Mouse (Mus musculus): ENCODE measurements at regions not wholly inside any gene's neighbourhood (a gene's known extent, or its start where the extent isn't known, plus 50 kb on each side); places are given as distances from the start of the nearest gene placed in this dataset.

GRCm38 (mm10) chr12:54577235-54577634 is 79.1 kb downstream of the Sptssa start:
- DNase-seq (ENCODE audit: extremely low spot score in 1 of 2, low spot score in 1 of 2): no peak

DNA sequence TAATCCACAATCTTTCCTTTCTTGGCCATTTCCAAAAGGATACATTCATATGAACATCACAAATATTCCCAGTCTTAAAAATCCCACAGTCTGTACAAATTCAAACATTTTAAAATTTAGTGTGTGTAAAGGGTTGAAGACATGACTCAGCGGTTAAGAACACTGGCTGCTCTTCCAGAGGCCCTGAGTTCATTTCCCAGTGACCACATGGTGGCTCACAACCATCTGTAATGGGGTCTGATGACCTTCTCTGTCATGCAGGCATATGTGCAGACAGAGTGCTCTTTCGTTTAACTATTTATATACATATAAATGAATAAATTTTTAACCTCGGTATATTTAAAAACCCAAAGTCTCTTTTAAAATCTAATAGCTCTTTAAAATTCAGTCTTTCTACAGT is 79.6 kb downstream of the Sptssa start:
- no peak for DNase-seq (ENCODE audit: extremely low spot score in 1 of 2, low spot score in 1 of 2)

DNA sequence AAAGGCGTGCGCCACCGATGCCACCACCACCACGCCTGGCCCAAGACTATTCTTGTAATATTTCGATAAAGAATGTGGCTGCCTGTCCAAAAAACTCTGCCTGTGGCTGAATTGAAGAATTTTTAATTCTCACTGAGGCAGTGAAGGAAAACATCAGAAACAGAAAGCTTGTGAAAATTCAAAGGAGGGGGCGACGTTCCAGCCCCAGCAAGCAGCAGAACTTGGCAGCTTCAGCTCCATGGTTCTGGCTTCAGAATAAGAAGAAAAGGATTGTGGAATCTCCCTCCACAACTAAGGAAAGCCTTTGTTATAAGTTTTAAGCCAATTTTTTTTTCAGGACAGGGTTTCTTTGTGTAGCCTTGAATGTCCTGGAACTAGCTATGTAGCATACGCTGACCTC is 83.5 kb downstream of the Sptssa start:
- no peak for DNase-seq (ENCODE audit: extremely low spot score in 1 of 2, low spot score in 1 of 2)

DNA sequence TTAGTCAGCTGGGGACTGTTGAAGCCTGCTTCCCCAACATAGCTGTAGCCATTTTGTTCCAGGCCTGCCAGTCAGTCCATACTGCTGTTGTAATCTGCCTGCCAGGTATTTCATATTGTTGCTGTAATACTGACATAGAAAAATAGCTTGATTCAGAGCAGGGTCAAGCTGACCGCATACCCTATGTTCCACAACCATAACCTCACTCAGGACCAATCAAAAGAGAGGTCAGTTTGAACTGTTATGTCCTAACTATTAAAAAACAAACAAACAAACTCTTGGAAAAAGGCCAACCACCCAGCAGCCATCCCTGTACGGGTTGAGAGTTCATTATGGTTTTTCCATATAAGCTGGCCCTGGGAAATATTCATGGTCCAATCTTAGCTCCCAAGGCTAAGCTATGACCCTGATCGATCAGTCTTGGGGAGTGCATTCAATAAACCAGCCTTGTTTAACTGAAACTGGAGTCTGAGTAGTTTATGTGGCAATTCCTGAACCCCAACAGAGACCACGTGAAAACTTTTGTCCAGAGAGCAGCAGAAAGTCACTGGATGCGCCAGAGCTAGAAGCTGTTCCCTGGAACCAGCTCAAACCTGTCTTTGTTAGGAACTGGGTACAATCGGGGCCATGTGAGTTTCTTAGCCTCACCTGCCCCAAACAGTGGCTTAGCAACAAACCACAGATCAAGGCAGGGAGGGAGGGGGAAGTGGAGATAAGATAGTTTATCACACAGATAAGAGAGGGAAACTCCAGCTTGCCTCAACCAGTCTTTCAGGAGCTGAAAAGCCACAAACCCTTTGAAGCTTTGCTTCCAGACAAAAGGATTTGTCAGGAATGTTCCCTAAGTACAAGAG is 88.1 kb downstream of the Sptssa start:
- no peak for DNase-seq (ENCODE audit: extremely low spot score in 1 of 2, low spot score in 1 of 2)

DNA sequence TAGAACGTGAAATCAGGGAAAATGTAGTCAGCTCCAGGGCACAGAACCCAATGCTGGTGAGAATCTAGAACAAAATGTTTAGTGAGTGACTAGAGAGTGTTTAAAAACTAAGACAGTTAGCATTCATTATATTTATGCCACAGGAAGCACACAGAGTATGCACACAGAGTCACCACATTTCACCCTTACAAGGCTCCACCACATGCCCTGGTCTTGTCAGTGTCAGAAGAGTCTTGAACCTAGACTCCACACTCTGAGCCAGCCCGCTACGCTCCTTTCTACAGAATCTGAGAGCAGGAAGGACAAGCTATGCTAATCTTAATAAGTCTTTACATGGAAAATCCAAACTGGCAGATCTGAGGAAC is 89.0 kb downstream of the Sptssa start:
- no peak for DNase-seq (ENCODE audit: extremely low spot score in 1 of 2, low spot score in 1 of 2)

GRCm38 (mm10) chr12:54566532-54567425 is 89.6 kb downstream of the Sptssa start:
- no peak for DNase-seq (ENCODE audit: extremely low spot score in 1 of 2, low spot score in 1 of 2)

- DNase-seq (ENCODE audit: extremely low spot score in 1 of 2, low spot score in 1 of 2): peak in 1 of 2 experiments; percentile 10
Observed at GRCm38 (mm10) chr12:54561981-54562380, 94.4 kb downstream of the Sptssa start.

DNA sequence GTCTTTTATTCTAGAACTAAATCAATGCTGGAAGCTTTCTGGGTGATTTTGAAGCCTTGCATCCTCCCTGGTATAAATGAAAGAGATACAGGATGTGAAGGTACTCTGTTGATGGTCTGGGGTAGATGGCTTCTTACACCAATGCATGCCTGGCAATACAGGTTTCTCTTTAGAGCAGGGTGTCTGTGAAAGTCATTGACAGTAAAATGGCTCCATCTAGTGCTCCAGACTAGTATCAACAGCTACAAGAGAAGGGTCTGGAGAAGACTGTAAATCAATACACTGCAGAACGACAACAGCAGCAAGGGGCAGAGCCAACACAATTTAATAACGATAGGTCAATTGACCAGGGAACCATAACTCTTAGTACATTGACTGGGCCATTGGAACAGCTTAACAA is 98.3 kb downstream of the Sptssa start:
- no peak for DNase-seq (ENCODE audit: extremely low spot score in 1 of 2, low spot score in 1 of 2)

DNA sequence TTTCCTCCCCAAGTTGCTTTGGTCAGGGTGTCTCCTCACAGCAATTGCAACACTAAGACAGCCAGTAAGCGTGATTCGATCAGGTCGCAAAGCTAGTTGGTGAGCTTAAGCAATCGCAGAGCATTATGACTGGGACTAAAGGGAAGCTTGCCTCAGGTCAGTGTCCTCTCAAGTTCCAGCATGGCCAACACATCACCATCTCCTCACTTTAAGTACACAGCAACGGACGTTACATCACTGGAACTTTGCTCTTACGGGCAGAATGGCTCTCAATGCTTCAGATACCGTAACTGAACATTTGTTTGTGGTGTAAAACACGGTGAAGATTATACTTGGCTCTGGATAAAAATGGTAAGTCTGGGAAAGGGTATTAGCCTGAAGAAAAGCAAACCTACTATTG is 106.7 kb downstream of the Sptssa start:
- no peak for DNase-seq (ENCODE audit: extremely low spot score in 1 of 2, low spot score in 1 of 2)

GRCm38 (mm10) chr12:54545821-54546608 is 110.4 kb downstream of the Sptssa start:
- peak; percentile 40 to 69 for DNase-seq (ENCODE audit: extremely low spot score in 1 of 2, low spot score in 1 of 2)

DNA sequence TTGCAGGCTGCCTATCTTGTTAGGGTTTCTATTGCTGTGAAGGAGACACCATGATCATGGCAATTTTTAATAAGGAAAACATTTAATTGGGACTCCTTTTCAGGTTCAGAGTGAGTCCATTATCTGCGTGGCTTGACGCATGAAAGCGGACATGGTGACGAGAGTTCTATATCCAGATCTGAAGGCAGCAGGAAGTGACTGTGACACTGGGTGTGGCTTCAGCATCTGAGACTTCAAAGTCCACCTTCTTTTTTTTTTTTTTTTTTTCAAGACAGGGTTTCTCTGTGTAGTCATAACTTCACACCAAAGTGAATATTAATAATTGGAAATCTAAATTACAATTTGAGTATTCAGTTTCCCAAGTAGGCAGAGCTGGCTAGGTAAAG is 118.1 kb downstream of the Sptssa start:
- DNase-seq (ENCODE audit: extremely low spot score in 1 of 2, low spot score in 1 of 2): no peak

- no peak for DNase-seq (ENCODE audit: extremely low spot score in 1 of 2, low spot score in 1 of 2)
Observed at GRCm38 (mm10) chr12:54537690-54538319, 118.6 kb downstream of the Sptssa start.

- no peak for DNase-seq (ENCODE audit: extremely low spot score in 1 of 2, low spot score in 1 of 2)
Observed at GRCm38 (mm10) chr12:54537022-54537421, 119.4 kb downstream of the Sptssa start.

DNA sequence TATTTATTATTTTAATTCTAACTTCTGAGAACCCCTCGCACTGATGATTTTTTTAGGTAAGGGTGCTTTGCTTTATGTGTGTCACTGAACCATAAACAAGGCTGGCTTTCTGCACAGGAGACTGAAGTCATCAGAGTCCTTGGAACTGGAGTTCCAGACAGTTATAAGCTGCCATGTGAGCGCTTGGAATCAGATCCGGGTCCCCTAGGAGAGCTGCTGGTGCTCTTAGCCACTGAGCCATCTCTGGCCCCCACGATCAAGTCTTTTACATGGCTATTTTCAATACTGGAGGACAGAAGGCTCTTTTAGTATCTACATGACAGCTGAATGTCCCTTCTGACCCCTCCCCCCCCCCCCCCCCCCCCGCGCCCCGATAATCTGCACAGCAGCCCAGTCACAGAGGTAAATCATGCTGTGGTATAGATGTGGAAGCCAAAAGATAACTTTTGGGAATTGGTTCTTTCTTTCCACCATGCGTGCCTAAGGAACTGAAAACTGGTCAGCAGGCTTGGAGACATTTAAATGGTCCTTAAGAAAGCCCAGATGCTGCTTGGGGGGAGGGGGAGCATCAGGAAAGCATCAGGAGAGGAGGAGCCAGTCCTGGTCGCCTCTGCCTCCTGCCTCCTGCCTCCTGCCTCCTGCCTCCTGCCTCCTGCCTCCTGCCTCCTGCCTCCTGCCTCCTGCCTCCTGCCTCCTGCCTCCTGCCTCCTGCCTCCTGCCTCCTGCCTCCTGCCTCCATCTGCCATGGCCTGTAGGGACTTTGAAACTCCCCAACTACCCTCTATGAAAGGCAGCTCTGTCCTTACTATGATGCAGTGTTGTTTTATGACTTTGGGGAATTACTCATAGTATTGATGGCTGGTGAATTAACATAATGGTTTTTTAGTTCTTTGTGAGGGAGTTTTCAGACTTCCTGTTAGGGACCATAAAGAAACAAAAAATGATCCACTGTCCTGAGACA is 120.5 kb downstream of the Sptssa start:
- no peak for DNase-seq (ENCODE audit: extremely low spot score in 1 of 2, low spot score in 1 of 2)

DNA sequence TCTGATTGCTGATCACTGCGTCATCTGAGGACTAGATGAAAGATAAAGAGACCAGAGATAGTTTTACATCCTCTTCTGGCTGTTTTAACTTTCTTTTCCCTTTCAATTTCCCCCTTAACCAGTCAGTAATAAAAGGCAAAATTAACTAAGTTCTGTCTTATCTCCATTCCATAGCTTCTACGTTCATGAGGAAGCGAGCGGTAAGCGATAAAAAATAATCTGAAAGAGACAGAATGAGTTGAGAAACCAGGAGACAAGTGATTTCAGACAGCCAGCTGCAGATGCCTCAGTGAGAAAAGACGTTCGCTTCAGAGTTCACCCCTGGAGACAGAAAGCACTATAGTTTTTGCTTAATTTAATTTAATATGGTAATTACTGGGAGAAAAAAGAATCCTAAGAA is 121.5 kb downstream of the Sptssa start:
- no peak for DNase-seq (ENCODE audit: extremely low spot score in 1 of 2, low spot score in 1 of 2)

DNA sequence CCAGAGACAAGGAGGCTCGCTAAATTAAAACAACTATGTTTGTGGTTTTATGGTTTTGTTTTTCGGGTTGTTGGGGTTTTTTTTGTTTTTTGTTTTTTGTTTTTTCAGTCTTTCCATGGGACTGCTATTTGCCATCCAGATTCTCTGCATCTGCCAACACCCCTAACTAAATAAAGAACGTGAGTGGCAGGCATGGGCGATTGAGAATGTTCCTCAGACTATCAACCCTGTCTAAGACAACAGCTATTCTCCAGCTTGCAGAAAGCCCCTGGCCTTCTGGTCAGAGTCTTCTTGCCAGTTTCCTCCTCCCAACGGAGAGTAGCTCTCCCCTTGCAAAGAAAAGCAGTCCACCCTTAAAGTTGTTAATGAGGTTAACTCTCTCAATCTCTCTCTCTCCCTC is 123.2 kb downstream of the Sptssa start:
- DNase-seq (ENCODE audit: extremely low spot score in 1 of 2, low spot score in 1 of 2): no peak

DNA sequence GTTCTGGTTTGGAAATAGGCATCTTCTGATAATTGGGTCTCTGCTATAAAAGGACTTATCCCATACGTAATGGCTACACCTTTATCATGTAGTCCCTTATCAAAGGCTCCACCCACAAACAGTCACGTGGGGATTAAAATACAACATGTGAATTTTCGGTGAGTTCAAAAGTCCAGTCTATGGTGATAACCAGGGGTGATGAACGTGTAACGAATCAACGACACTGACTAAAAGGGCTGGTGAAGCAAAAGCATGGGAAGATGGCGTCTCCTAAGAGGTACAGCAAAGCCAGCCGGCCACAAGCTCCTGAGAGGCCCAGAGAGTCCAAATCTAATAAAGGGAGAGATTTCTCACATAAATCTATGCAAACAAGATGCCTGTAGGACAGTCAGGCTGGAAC is 124.3 kb downstream of the Sptssa start:
- DNase-seq (ENCODE audit: extremely low spot score in 1 of 2, low spot score in 1 of 2): no peak

- DNase-seq (ENCODE audit: extremely low spot score in 1 of 2, low spot score in 1 of 2): no peak
Observed at GRCm38 (mm10) chr12:54528046-54528445, 128.3 kb downstream of the Sptssa start.

- DNase-seq (ENCODE audit: extremely low spot score in 1 of 2, low spot score in 1 of 2): no peak
Observed at GRCm38 (mm10) chr12:54527577-54527976, 128.8 kb downstream of the Sptssa start.

All from layer of hippocampus, postnatal 25 days (tissue).